ENCODE assay signal across 8 mouse cellular contexts in the genomic region with DNA sequence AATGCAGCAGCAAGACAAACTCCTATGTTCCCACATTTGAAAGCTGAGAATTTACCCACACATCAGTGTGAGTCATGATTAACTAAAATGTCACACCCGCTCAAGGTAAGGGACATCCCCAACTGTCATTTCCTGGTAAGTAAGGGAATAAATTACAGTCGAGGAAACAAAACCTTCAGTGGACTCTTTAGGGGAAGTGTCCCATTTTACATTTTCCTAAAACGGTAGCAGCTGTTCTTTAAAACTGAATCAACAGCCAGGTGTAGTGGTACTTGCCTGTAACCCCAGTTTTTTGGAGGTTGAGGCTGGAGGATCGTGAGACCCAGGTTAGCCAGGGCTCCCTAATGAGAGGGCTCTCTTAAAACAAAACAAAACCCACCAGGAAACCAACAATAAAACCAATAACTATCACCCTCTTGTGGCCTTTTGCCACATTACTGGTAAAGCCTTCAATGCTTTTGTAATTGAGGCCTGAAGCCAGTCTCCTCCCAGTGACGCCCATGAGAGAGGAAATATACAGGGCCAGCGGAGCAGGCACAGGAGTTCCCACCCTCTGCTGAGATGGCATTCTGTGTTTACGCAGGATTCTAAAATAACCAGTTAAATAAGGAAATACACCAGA. TPM values are rescaled to one million over a fixed set of nuclear protein-coding genes. Genes with fewer than 3 reads are reported as not detected.
A peak's percentile ranks its signal among the peaks of the same experiment; 100 is the strongest.
DNase-seq lines count a peak whose midpoint lies in the region; ATAC-seq lines count a peak whose summit lies in the region.

No protein-coding gene starts in this region.

- peak; percentile 43; the same call in 1 of the 2 replicates for ATAC-seq in midbrain, embryonic 13.5 days
- ATAC-seq in midbrain, embryonic 15.5 days (replicated peaks): no peak
- ATAC-seq in activated CD4-positive, CD25-positive, alpha-beta regulatory T cell, adult 4 months: peak; percentile 80
- ATAC-seq in forebrain, embryonic 14.5 days: peak; percentile 29; the same call in 1 of the 2 replicates
- peak; percentile 31; the same call in 1 of the 2 replicates for ATAC-seq in intestine, embryonic 16.5 days
- peak; percentile 36; the same call in 1 of the 2 replicates for ATAC-seq in liver, embryonic 12.5 days
- peak; percentile 78 for ATAC-seq in neutrophil, adult 5-6 weeks (ENCODE audit: extremely low read depth, insufficient number of reproducible peaks, low FRiP score, poor library complexity, severe bottlenecking)
- no peak for ATAC-seq in erythroblast, adult 5-6 weeks (replicated peaks; ENCODE audit: low FRiP score, poor library complexity, severe bottlenecking)

- H3K4me3 ChIP-seq in midbrain, embryonic 13.5 days (replicated peaks): no peak overlapping the region
- H3K4me3 ChIP-seq in midbrain, embryonic 15.5 days: no peak overlapping the region
- H3K4me3 ChIP-seq in forebrain, embryonic 14.5 days (ENCODE audit: low read depth, low read length): no peak overlapping the region
- no peak overlapping the region for H3K4me3 ChIP-seq in intestine, embryonic 16.5 days (ENCODE audit: low read length)
- H3K4me3 ChIP-seq in liver, embryonic 12.5 days: no peak overlapping the region

- H3K36me3 ChIP-seq in midbrain, embryonic 13.5 days: no peaks in the 10 kb centered on the region
- H3K36me3 ChIP-seq in midbrain, embryonic 15.5 days (replicated peaks): no peaks in the 10 kb centered on the region
- no peaks in the 10 kb centered on the region for H3K36me3 ChIP-seq in forebrain, embryonic 14.5 days (ENCODE audit: control insufficient read depth, insufficient read depth, low read length)
- H3K36me3 ChIP-seq in intestine, embryonic 16.5 days (ENCODE audit: control insufficient read depth, insufficient read depth, low read length): no peaks in the 10 kb centered on the region
- H3K36me3 ChIP-seq in liver, embryonic 12.5 days: no peaks in the 10 kb centered on the region

- H3K4me1 ChIP-seq in midbrain, embryonic 13.5 days (replicated peaks): peaks cover 7% of the 10 kb centered on the region; the same call in 1 of the 2 replicates
- H3K4me1 ChIP-seq in midbrain, embryonic 15.5 days: no peaks in the 10 kb centered on the region
- no peaks in the 10 kb centered on the region; the same call in 1 of the 2 replicates for H3K4me1 ChIP-seq in forebrain, embryonic 14.5 days (ENCODE audit: control insufficient read depth, insufficient read depth, low read length)
- H3K4me1 ChIP-seq in intestine, embryonic 16.5 days (ENCODE audit: control insufficient read depth, insufficient read depth, low read length): peaks cover 7% of the 10 kb centered on the region; the same call in 1 of the 2 replicates
- peaks cover 44% of the 10 kb centered on the region for H3K4me1 ChIP-seq in liver, embryonic 12.5 days

- no peak overlapping the region for H3K27ac ChIP-seq in midbrain, embryonic 13.5 days
- H3K27ac ChIP-seq in midbrain, embryonic 15.5 days: no peak overlapping the region
- no peak overlapping the region for H3K27ac ChIP-seq in forebrain, embryonic 14.5 days (ENCODE audit: low read depth, low read length)
- H3K27ac ChIP-seq in intestine, embryonic 16.5 days (ENCODE audit: low read length): no peak overlapping the region
- no peak overlapping the region for H3K27ac ChIP-seq in liver, embryonic 12.5 days

- H3K27me3 ChIP-seq in midbrain, embryonic 13.5 days: no peaks in the 10 kb centered on the region
- no peaks in the 10 kb centered on the region for H3K27me3 ChIP-seq in midbrain, embryonic 15.5 days (replicated peaks)
- no peaks in the 10 kb centered on the region for H3K27me3 ChIP-seq in forebrain, embryonic 14.5 days (replicated peaks; ENCODE audit: control insufficient read depth, insufficient read depth, low read length)
- H3K27me3 ChIP-seq in intestine, embryonic 16.5 days (replicated peaks; ENCODE audit: control insufficient read depth, insufficient read depth, low read length): no peaks in the 10 kb centered on the region
- no peaks in the 10 kb centered on the region for H3K27me3 ChIP-seq in liver, embryonic 12.5 days (replicated peaks)

- H3K9me3 ChIP-seq in midbrain, embryonic 13.5 days: no peaks in the 10 kb centered on the region
- H3K9me3 ChIP-seq in midbrain, embryonic 15.5 days: no peaks in the 10 kb centered on the region
- no peaks in the 10 kb centered on the region for H3K9me3 ChIP-seq in forebrain, embryonic 14.5 days (replicated peaks; ENCODE audit: control insufficient read depth, low read length)
- H3K9me3 ChIP-seq in intestine, embryonic 16.5 days (ENCODE audit: control insufficient read depth, low read length): no peaks in the 10 kb centered on the region
- H3K9me3 ChIP-seq in liver, embryonic 12.5 days (replicated peaks): no peaks in the 10 kb centered on the region

- H3K4me2 ChIP-seq in midbrain, embryonic 13.5 days (replicated peaks): no peak overlapping the region
- H3K4me2 ChIP-seq in midbrain, embryonic 15.5 days: no peak overlapping the region
- no peak overlapping the region for H3K4me2 ChIP-seq in forebrain, embryonic 14.5 days (ENCODE audit: low read length)
- no peak overlapping the region for H3K4me2 ChIP-seq in intestine, embryonic 16.5 days (ENCODE audit: low read depth, low read length)
- H3K4me2 ChIP-seq in liver, embryonic 12.5 days: no peak overlapping the region

- peak; percentile 74 for DNase-seq in forebrain, embryonic 14.5 days (ENCODE audit: low spot score)

- 50% methylated on average over 7 of the region's 7 CpGs for WGBS in midbrain, embryonic 13.5 days
- WGBS in midbrain, embryonic 15.5 days: 45% methylated on average over 7 of the region's 7 CpGs
- 38% methylated on average over 7 of the region's 7 CpGs for WGBS in forebrain, embryonic 14.5 days
- 39% methylated on average over 7 of the region's 7 CpGs for WGBS in intestine, embryonic 16.5 days
- 19% methylated on average over 7 of the region's 7 CpGs for WGBS in liver, embryonic 12.5 days (ENCODE audit: insufficient replicate concordance)

- H3K9ac ChIP-seq in midbrain, embryonic 13.5 days (replicated peaks): no peak overlapping the region
- no peak overlapping the region for H3K9ac ChIP-seq in midbrain, embryonic 15.5 days
- no peak overlapping the region for H3K9ac ChIP-seq in forebrain, embryonic 14.5 days (ENCODE audit: low read length)
- no peak overlapping the region for H3K9ac ChIP-seq in intestine, embryonic 16.5 days (ENCODE audit: low read depth, low read length)
- H3K9ac ChIP-seq in liver, embryonic 12.5 days: no peak overlapping the region

RNA-seq across cellular contexts. Expression of gene Leo1, which starts 7.0 kb away (rescaled TPM):
- 46.8 and 49.2 TPM in 2 replicates for polyA plus RNA-seq in midbrain, embryonic 13.5 days (2015; fragmentation: Nextera tagmentation; extraction: Ambion mirVana)
- 45.9 and 46.4 TPM in 2 replicates for polyA plus RNA-seq in midbrain, embryonic 15.5 days (2015; fragmentation: Nextera tagmentation; extraction: Ambion mirVana)
- 10 to 100 TPM; 33.4 to 43.1 TPM for polyA plus RNA-seq in activated CD4-positive, CD25-positive, alpha-beta regulatory T cell, adult 4 months (2017; shearing (Covaris generic))
- polyA plus RNA-seq in forebrain, embryonic 14.5 days (2014; fragmentation: Nextera tagmentation; extraction: Ambion mirVana): 34.1 and 39.7 TPM in 2 replicates
- 26.8 and 31.1 TPM in 2 replicates for polyA plus RNA-seq in intestine, embryonic 16.5 days (2015; fragmentation: Nextera tagmentation; extraction: Ambion mirVana)
- polyA plus RNA-seq in liver, embryonic 12.5 days (2016; fragmentation: Nextera tagmentation; extraction: Ambion mirVana): 25.9 and 26.9 TPM in 2 replicates
- 21.4 and 22.9 TPM in 2 replicates for total RNA-seq in neutrophil, adult 5-6 weeks (2017)
- 3.5 and 6.3 TPM in 2 replicates for total RNA-seq in erythroblast, adult 5-6 weeks (2015; ENCODE audit: low replicate concordance)
- 8.3 and 11.6 TPM in 2 replicates for total RNA-seq in erythroblast, adult 5-6 weeks (2017; ENCODE audit: low replicate concordance)

RNA-seq across cellular contexts. Expression of gene Mapk6, which starts 24.5 kb away (rescaled TPM):
- polyA plus RNA-seq in midbrain, embryonic 13.5 days (2015; fragmentation: Nextera tagmentation; extraction: Ambion mirVana): 196 and 199 TPM in 2 replicates
- 155 and 169 TPM in 2 replicates for polyA plus RNA-seq in midbrain, embryonic 15.5 days (2015; fragmentation: Nextera tagmentation; extraction: Ambion mirVana)
- 10 to 100 TPM; 43.5 to 51.0 TPM for polyA plus RNA-seq in activated CD4-positive, CD25-positive, alpha-beta regulatory T cell, adult 4 months (2017; shearing (Covaris generic))
- polyA plus RNA-seq in forebrain, embryonic 14.5 days (2014; fragmentation: Nextera tagmentation; extraction: Ambion mirVana): 140 and 141 TPM in 2 replicates
- 43.5 and 45.9 TPM in 2 replicates for polyA plus RNA-seq in intestine, embryonic 16.5 days (2015; fragmentation: Nextera tagmentation; extraction: Ambion mirVana)
- polyA plus RNA-seq in liver, embryonic 12.5 days (2016; fragmentation: Nextera tagmentation; extraction: Ambion mirVana): 33.3 and 36.5 TPM in 2 replicates
- 33.3 and 36.3 TPM in 2 replicates for total RNA-seq in neutrophil, adult 5-6 weeks (2017)
- total RNA-seq in erythroblast, adult 5-6 weeks (2015; ENCODE audit: low replicate concordance): 8.4 and 11.7 TPM in 2 replicates
- 4.9 and 17.6 TPM in 2 replicates for total RNA-seq in erythroblast, adult 5-6 weeks (2017; ENCODE audit: low replicate concordance)

Comparison
In these comparisons a context has a peak if more than half of its experiments do, and no peak if none do; other contexts are left out.
1. ATAC-seq: peak in midbrain, embryonic 13.5 days (single experiment), activated CD4-positive, CD25-positive, alpha-beta regulatory T cell, adult 4 months (single experiment), forebrain, embryonic 14.5 days (single experiment), intestine, embryonic 16.5 days (single experiment), liver, embryonic 12.5 days (single experiment) and neutrophil, adult 5-6 weeks (single experiment); none in midbrain, embryonic 15.5 days (single experiment) and erythroblast, adult 5-6 weeks (single experiment).